Mouse (Mus musculus) adrenal gland, postnatal 25 days (tissue): ENCODE results near the gene Nup35. TPM values are rescaled to one million over a fixed set of nuclear protein-coding genes. Genes with fewer than 3 reads are reported as not detected.

ENCODE experiments used
- DNase-seq: peaks from one replicate; pipeline ENCODE4 v3.0.0; 2021; ENCODE audit warnings: mixed read lengths
- long read RNA-seq: library from polyadenylated mRNA; stranded (forward); transcript quantifications from one replicate; pipeline ENCODE4 v2.0.0, GENCODE M21; 2021
- total RNA-seq: library from RNA; stranded (reverse); gene quantifications from 2 replicates; pipeline ENCODE4 v1.2.3, GENCODE M21; 2021

Gene Nup35
- total RNA-seq: 29.6 and 31.8 TPM in 2 replicates
- long read RNA-seq, transcript Nup35-201 (9 exons, 1,559 nt): major isoform, 16 of 19 reads
- long read RNA-seq, partial matches to known transcripts: 0 of 19 reads
- long read RNA-seq, other reads (novel, unspliced or antisense): 3 of 19 reads

- peak; percentile 91 for DNase-seq
Observed at GRCm38 (mm10) chr2:80616854-80617737, at the start of gene Nup35, which contains the start of gene Dusp19. Gene Nup35, plus strand, starts transcription at chr2:80617236. Gene Dusp19, plus strand, starts transcription at chr2:80617045.

- DNase-seq: no peak
Observed at GRCm38 (mm10) chr2:80567411-80567810, 49.6 kb upstream of the Nup35 start.

- DNase-seq: no peak
Observed at GRCm38 (mm10) chr2:80570656-80571055, 46.4 kb upstream of the Nup35 start.

GRCm38 (mm10) chr2:80577286-80577685 lies 39.8 kb upstream of the Nup35 start:
- no peak for DNase-seq

GRCm38 (mm10) chr2:80579253-80579891 lies 37.7 kb upstream of the Nup35 start:
- no peak for DNase-seq

- peak; percentile 52 for DNase-seq
Observed at GRCm38 (mm10) chr2:80580311-80580961, 36.6 kb upstream of the Nup35 start.

- peak; percentile 91 for DNase-seq
Observed at GRCm38 (mm10) chr2:80581043-80581711, 35.9 kb upstream of the Nup35 start, which contains the start of gene Nckap1. Gene Nckap1, minus strand, starts transcription at chr2:80581380.

GRCm38 (mm10) chr2:80582356-80582755 lies 34.7 kb upstream of the Nup35 start:
- DNase-seq: no peak

- DNase-seq: no peak
Observed at GRCm38 (mm10) chr2:80594215-80594918, 22.7 kb upstream of the Nup35 start.

- no peak for DNase-seq
Observed at GRCm38 (mm10) chr2:80596960-80597359, 20.1 kb upstream of the Nup35 start.

- no peak for DNase-seq
Observed at GRCm38 (mm10) chr2:80599850-80600249, 17.2 kb upstream of the Nup35 start.

GRCm38 (mm10) chr2:80600611-80601010 lies 16.4 kb upstream of the Nup35 start:
- DNase-seq: no peak

- no peak for DNase-seq
Observed at GRCm38 (mm10) chr2:80602756-80603155, 14.3 kb upstream of the Nup35 start.

- DNase-seq: no peak
Observed at GRCm38 (mm10) chr2:80603771-80604426, 13.1 kb upstream of the Nup35 start.

GRCm38 (mm10) chr2:80612286-80612685 lies 4.8 kb upstream of the Nup35 start:
- no peak for DNase-seq

GRCm38 (mm10) chr2:80612796-80613195 lies 4.2 kb upstream of the Nup35 start:
- no peak for DNase-seq

- no peak for DNase-seq
Observed at GRCm38 (mm10) chr2:80618991-80619390, 2.0 kb downstream of the Nup35 start.

GRCm38 (mm10) chr2:80621921-80622320 lies 4.9 kb downstream of the Nup35 start:
- DNase-seq: no peak

- DNase-seq: no peak
Observed at GRCm38 (mm10) chr2:80624523-80624922, 7.5 kb downstream of the Nup35 start.

GRCm38 (mm10) chr2:80632336-80633026 lies 15.4 kb downstream of the Nup35 start:
- no peak for DNase-seq
